Mouse (Mus musculus) forebrain, postnatal 0 days (tissue): ENCODE results near the gene Hoxa9. TPM values are rescaled to one million over a fixed set of nuclear protein-coding genes. Genes with fewer than 3 reads are reported as not detected.

Source experiments
- ATAC-seq: fragments of 200-750 bp; cut with Nextera tagmentation; 2 replicates; pipeline ENCODE4 v1.8.0; 2017; ENCODE audit warnings: mild to moderate bottlenecking, moderate library complexity
- DNase-seq: peaks from one replicate; pipeline ENCODE4 v3.0.0-alpha.2; 2015
- H3K27ac ChIP-seq: fragments of 300-500 bp; sonication (generic); 2 replicates; pipeline ENCODE4 v1.5.1; 2014; ENCODE audit warnings: low read depth, mild to moderate bottlenecking, antibody characterized with exemption, low read length, moderate library complexity, mixed read lengths
- H3K27me3 ChIP-seq: fragments of 300-500 bp; sonication (generic); 2 replicates; pipeline ENCODE4 v1.6.1; 2014; ENCODE audit warnings: mild to moderate bottlenecking, low read length, mixed read lengths; ENCODE audit not compliant: insufficient read depth
- H3K36me3 ChIP-seq: fragments of 300-500 bp; sonication (generic); 2 replicates; pipeline ENCODE4 v1.6.1; 2014; ENCODE audit warnings: mild to moderate bottlenecking, moderate library complexity; ENCODE audit not compliant: insufficient read depth
- H3K4me1 ChIP-seq: fragments of 300-500 bp; sonication (generic); 2 replicates; pipeline ENCODE4 v1.6.1; 2014; ENCODE audit warnings: antibody characterized with exemption; ENCODE audit not compliant: insufficient read depth
- H3K4me2 ChIP-seq: fragments of 300-500 bp; sonication (generic); 2 replicates; pipeline ENCODE4 v1.6.1; 2014; ENCODE audit warnings: low read depth, mild to moderate bottlenecking, moderate library complexity
- H3K4me3 ChIP-seq: fragments of 300-500 bp; sonication (generic); 2 replicates; pipeline ENCODE4 v1.5.1; 2014; ENCODE audit warnings: low read depth, low read length, mixed read lengths
- H3K9ac ChIP-seq: fragments of 300-500 bp; sonication (generic); 2 replicates; pipeline ENCODE4 v1.6.1; 2014; ENCODE audit warnings: mild to moderate bottlenecking
- H3K9me3 ChIP-seq: fragments of 300-500 bp; sonication (generic); 2 replicates; pipeline ENCODE4 v1.6.1; 2016; ENCODE audit warnings: low read length
- CTCF ChIP-seq: sonication (generic); IDR thresholded peaks from 2 replicates; pipeline ENCODE4 v1.5.1; 2016; ENCODE audit warnings: antibody characterized with exemption, control low read depth, low read depth
- WGBS: fragments of 180-500 bp; shearing (Covaris S2); extraction: QIAGEN DNeasy Blood & Tissue Kit; methylation state at CpG from one replicate; pipeline ENCODE4 v1.1.7; 2014; 5-methylcytosine and 5-hydroxymethylcytosine counted together
- polyA plus RNA-seq: library from polyadenylated mRNA; unstranded; fragments of >200 nt; fragmentation: Nextera tagmentation; extraction: Ambion mirVana; gene quantifications from 2 replicates; pipeline ENCODE4 v1.2.1, GENCODE M21; 2015
- total RNA-seq: library from RNA; depleted of rRNA; stranded (reverse); fragments of >200 nt; gene quantifications from 2 replicates; pipeline ENCODE4 v1.2.3, GENCODE M21; 2014

The Hoxa9 gene
- total and polyA plus RNA-seq, 2 experiments from 2014 or later: not detected

GRCm38 (mm10) chr6:52211961-52212360 lies 18.9 kb downstream of the Hoxa9 start:
- H3K27me3 ChIP-seq: peaks cover 95% of the 10 kb centered on the region
- no peak for TF ChIP-seq CTCF
- H3K4me3 ChIP-seq: no peak overlapping the region
- H3K4me2 ChIP-seq: no peak overlapping the region
- H3K27ac ChIP-seq: no peak overlapping the region
- H3K9ac ChIP-seq: no peak overlapping the region
- H3K36me3 ChIP-seq: no peaks in the 10 kb centered on the region
- no peaks in the 10 kb centered on the region for H3K4me1 ChIP-seq
- H3K9me3 ChIP-seq: no peaks in the 10 kb centered on the region
- ATAC-seq: no peak
- no peak for DNase-seq
- WGBS: 5% methylated on average over 13 of the region's 13 CpGs

DNA sequence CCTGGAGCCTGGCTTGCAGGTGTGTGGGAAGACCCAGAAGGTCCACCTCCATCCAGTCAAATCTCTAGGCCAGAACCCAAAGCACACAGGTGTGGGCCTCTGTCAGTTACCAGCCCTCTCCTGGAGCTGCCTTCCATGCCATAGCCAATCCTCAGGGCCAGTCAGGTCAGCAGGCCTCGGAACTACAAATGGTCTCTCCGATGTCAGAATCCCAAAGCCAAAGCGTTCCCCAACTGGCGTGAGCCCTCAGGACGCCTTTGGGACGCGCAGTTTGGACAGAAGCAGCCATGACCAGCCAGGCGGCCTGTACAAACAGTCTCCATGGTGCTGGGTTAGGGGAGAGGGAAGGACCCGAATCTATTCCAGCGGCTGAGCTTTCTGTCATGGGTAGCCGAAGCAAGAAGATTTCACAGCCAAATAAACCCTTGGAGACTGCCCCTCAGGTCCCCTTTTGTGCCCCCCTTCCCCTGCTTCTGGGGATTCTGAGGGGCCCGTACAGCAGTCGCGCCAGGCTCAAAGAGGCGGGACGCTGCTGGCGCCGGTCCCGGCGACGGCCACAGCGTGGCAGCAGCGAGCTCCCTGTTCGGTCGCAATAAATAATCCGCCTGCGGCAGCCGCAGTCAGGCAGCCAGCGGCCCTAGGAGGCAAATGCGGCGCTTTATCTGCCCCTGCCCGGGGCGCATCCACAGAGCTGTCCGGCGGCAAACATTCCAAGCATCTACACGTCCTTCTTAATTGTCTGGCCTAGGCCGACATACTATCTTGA lies 19.5 kb downstream of the Hoxa9 start:
- TF ChIP-seq CTCF: peak; percentile 71
- Histone ChIP-seq H3K4me2 (no peak overlapping the region), H3K4me1 (no peaks in the 10 kb centered on the region), H3K9me3 (no peaks in the 10 kb centered on the region), H3K27me3 (peaks cover 95% of the 10 kb centered on the region), H3K4me3 (no peak overlapping the region), H3K36me3 (no peaks in the 10 kb centered on the region), H3K27ac (no peak overlapping the region), H3K9ac (no peak overlapping the region)
- peak; percentile 78 for ATAC-seq
- DNase-seq: peak; percentile 85
- WGBS: 2% methylated on average over 37 of the region's 37 CpGs

DNA sequence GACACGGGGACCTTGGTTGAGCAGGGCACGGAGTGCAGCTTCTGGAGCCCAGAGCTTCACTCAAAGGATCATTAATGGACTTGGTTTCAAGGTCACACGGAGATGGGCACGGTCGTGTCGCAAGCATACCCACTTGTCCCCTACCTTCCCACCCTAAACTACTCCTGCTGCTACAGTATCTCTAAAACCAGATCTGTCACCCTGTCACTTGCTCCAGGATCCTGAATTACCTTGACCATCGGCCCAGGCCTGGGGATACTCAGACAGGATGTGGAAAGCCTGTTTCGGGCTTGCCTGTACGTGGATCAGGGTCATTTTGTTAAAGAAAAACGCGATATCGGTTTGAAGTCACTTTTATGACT lies 21.2 kb downstream of the Hoxa9 start:
- 8% methylated on average over 12 of the region's 12 CpGs for WGBS
- DNase-seq (no peak), ATAC-seq (no peak)
- Histone ChIP-seq H3K4me2 (no peak overlapping the region), H3K9ac (no peak overlapping the region), H3K27ac (no peak overlapping the region), H3K4me1 (no peaks in the 10 kb centered on the region), H3K36me3 (no peaks in the 10 kb centered on the region), H3K9me3 (no peaks in the 10 kb centered on the region), H3K27me3 (peaks cover 94% of the 10 kb centered on the region), H3K4me3 (no peak overlapping the region)
- TF ChIP-seq CTCF: no peak

DNA sequence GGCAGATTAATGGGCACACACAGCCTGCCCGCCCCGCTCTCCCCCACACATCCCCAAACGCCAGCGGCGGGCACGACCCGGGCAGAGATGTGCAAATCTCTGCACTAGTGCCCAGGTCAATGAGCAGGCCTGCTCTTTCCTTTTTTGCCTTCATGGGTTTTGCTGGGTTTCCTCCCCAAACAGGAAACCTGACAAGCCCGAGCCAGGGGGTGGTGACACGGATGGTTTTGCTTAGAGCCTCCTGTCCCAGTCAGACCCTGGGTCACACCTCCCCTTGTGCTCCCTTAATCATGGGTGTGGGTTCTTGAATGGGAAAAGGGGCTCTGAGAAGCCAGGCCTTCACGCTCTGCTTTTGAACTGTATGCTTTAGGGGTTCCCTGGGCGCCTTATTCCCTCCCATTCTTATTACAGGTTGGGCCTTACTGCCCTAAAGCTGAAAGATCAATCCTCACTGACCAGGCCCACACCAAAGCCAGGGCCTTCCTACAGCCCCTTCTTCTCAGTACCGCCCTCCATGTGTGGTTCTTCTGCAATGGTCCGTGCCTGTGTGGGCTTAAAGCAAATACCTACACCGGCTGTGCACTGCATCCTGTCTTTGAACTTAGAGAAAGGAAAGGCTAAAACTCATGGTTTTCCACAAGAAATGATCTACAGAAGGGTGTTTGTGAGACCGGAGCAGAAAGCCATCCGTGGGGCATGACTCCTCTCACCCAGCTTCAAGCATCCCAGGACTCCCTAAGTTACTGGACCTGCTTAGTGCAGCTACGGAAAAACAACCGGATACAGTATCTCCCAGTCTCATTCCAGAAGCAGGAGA lies 21.8 kb downstream of the Hoxa9 start:
- H3K4me3 ChIP-seq: no peak overlapping the region
- H3K4me1 ChIP-seq: no peaks in the 10 kb centered on the region
- H3K9me3 ChIP-seq: no peaks in the 10 kb centered on the region
- 3% methylated on average over 18 of the region's 18 CpGs for WGBS
- no peaks in the 10 kb centered on the region for H3K36me3 ChIP-seq
- H3K9ac ChIP-seq: no peak overlapping the region
- ATAC-seq: no peak
- no peak for TF ChIP-seq CTCF
- H3K27ac ChIP-seq: no peak overlapping the region
- no peak for DNase-seq
- H3K27me3 ChIP-seq: peaks cover 94% of the 10 kb centered on the region
- H3K4me2 ChIP-seq: no peak overlapping the region

- H3K4me2 ChIP-seq: no peak within 1 kb of the TSS
- no peak within 1 kb of the TSS for H3K4me3 ChIP-seq
- H3K4me1 ChIP-seq: no peaks in the 10 kb centered on the region
- DNase-seq (no peak), ATAC-seq (no peak)
- H3K27ac ChIP-seq: no peak within 1 kb of the TSS
- WGBS: 3% methylated on average over 47 of the region's 47 CpGs
- peaks cover 94% of the 10 kb centered on the region for H3K27me3 ChIP-seq
- no peaks in the 10 kb centered on the region for H3K36me3 ChIP-seq
- no peak for TF ChIP-seq CTCF
- H3K9ac ChIP-seq: no peak within 1 kb of the TSS
- no peaks in the 10 kb centered on the region for H3K9me3 ChIP-seq
Measured at GRCm38 (mm10) chr6:52208072-52208867, 22.6 kb downstream of the Hoxa9 start, which contains the start of gene Hoxa6. TSS of gene Hoxa6 (minus strand) at chr6:52208722.

- H3K27ac ChIP-seq: no peak overlapping the region
Measured at GRCm38 (mm10) chr6:52207684-52207976, 23.3 kb downstream of the Hoxa9 start.

More at GRCm38 (mm10) chr6:52207684-52207976, 23.3 kb downstream of the Hoxa9 start:
- no peak for ATAC-seq
- no peak overlapping the region for H3K9ac ChIP-seq
- H3K4me2 ChIP-seq: no peak overlapping the region
- H3K4me3 ChIP-seq: no peak overlapping the region
- no peaks in the 10 kb centered on the region for H3K36me3 ChIP-seq
- peaks cover 95% of the 10 kb centered on the region for H3K27me3 ChIP-seq
- DNase-seq: no peak
- no peak for TF ChIP-seq CTCF
- H3K9me3 ChIP-seq: no peaks in the 10 kb centered on the region
- no peaks in the 10 kb centered on the region for H3K4me1 ChIP-seq
